Mouse (Mus musculus): Measurements from ENCODE around the gene Gm6993. TPM values are rescaled to one million over a fixed set of nuclear protein-coding genes. Genes with fewer than 3 reads are reported as not detected.

The Gm6993 gene
- polyA plus RNA-seq, 1 experiment from 2014 or later, result not detected

DNA sequence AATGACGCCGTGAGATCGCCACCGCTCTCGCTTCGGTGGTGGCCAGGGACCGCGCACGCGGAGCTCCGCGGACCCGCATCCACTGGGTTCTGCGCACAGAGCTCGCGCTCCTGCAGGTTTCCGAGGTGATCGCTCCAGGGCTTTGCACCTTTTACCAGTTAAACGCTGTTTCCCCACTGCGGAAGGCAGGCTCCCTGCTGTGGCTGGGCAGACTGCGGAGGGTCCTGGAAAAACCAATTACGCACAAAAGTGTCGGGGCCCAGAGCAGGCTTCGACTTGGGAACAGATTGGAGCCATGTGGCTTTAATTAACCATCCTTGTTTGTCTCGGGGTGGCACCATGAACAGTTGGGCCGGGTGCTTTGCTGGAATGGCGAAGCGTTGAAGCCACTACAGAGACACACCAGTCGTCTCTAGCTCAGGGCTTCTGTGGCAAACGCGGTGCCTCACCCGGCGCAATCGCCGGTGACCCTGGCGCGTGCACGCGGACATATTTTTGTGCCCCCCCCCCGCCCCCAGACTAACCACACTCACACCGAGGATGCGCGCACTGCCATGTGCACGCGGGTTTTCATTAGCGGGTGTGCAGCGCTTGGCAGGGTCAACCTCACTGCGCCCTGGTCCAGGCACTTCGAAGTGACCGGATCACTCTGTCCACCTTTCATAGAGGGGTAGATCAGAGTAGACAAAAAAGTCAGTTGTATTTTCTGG lies 25.3 kb downstream of the Gm6993 start:
- Histone ChIP-seq H3K36me3 (no peaks in the 10 kb centered on the region), H3K4me1 (peaks cover 19% of the 10 kb centered on the region), H3K4me2 (replicated peaks) (peak overlapping the region; percentile 78), H3K27me3 (peaks cover 54% of the 10 kb centered on the region), H3K9ac (peak overlapping the region; percentile 60), H3K4me3 (peak overlapping the region; percentile 43), H3K9me3 (replicated peaks) (no peaks in the 10 kb centered on the region), H3K27ac (no peak overlapping the region)
- no peak; the same call in 1 of the 2 replicates for ATAC-seq (ENCODE audit: low FRiP score)
- 1% methylated on average over 45 of the region's 50 CpGs for WGBS

GRCm38 (mm10) chr12:31266686-31267085 lies 26.1 kb downstream of the Gm6993 start:
- Histone ChIP-seq H3K4me2 (replicated peaks) (peak overlapping the region; percentile 78), H3K4me3 (peak overlapping the region; percentile 43), H3K9ac (peak overlapping the region; percentile 60; the same call in 1 of the 2 replicates), H3K9me3 (replicated peaks) (no peaks in the 10 kb centered on the region), H3K27me3 (peaks cover 54% of the 10 kb centered on the region), H3K27ac (no peak overlapping the region), H3K36me3 (no peaks in the 10 kb centered on the region), H3K4me1 (peaks cover 21% of the 10 kb centered on the region)
- 5% methylated on average over 15 of the region's 15 CpGs for WGBS
- no peak for ATAC-seq (ENCODE audit: low FRiP score)

DNA sequence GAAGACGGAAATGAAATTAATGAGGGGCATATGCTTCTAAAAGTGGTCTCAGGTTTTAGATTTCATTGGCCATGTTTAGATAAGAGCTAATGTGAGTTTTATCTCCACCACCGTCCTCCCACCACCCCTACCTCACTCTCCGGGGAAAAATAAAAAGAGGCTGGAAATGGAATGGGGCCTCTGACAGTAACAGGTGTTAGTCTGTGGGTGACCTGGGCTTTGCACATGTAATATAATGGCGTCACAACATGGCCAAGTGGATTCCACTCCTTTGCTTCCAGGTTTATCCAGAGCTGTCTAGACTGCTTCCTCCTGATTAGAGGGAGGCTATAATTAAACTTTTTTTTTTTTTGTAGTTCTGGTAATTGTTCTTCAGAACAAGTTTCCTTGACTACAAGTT lies 26.8 kb downstream of the Gm6993 start:
- Histone ChIP-seq H3K4me1 (peaks cover 27% of the 10 kb centered on the region), H3K36me3 (no peaks in the 10 kb centered on the region), H3K9ac (no peak overlapping the region), H3K27me3 (peaks cover 52% of the 10 kb centered on the region), H3K4me3 (no peak overlapping the region), H3K4me2 (replicated peaks) (peak overlapping the region; percentile 78), H3K27ac (no peak overlapping the region), H3K9me3 (replicated peaks) (no peaks in the 10 kb centered on the region)
- ATAC-seq (ENCODE audit: low FRiP score), result no peak
- 59% methylated on average over 4 of the region's 4 CpGs for WGBS

DNA sequence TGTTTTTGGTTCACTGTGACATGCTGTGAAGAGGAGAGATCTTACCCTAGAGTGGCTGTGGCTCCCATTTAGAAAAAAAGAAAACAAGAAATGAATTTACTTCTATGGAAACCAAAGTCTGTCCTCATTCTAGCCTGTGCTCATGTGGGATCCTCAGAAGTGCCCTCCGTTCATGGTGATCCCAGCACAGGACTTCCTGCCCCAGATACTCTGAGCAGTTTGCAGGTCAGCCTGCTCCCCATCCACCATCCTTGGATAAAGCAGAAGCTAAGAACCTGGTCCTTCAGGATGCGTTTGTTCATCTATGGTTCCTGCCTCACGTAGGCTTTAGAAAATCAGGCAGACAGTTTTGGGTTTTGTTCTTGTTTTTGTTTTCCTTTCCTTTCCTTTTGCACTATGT lies 27.7 kb downstream of the Gm6993 start:
- Histone ChIP-seq H3K4me1 (peaks cover 27% of the 10 kb centered on the region), H3K4me3 (no peak overlapping the region), H3K27ac (no peak overlapping the region), H3K4me2 (replicated peaks) (no peak overlapping the region), H3K36me3 (no peaks in the 10 kb centered on the region), H3K27me3 (peaks cover 43% of the 10 kb centered on the region), H3K9ac (no peak overlapping the region), H3K9me3 (replicated peaks) (no peaks in the 10 kb centered on the region)
- WGBS, result 74% methylated on average over 3 of the region's 3 CpGs
- ATAC-seq (ENCODE audit: low FRiP score), result no peak

DNA sequence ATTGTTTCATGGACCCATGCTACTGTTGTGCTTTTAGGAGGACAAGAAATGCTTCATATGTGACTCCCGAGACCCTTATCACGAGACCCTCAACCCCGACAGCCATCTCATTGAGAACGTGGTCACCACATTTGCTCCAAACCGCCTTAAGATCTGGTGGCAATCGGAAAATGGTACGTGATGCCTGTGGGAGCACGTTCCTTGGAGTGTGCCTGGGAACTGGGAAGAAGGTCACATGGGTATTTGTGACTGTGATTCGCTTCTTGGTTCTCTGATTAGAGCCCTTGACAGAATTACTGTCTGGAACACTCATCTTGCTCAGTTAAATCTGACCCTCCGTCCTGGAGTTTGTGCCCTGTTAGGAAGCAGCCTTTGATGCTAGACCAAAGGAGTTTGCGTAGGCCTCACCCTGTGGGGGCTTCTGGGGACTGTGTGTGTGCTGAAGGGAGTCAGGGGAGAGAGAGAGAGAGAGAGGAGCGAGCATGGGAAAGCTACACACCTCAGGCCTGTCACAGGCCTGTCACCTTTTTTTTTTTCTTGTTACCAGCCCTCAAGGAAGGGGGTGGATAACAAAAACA lies 28.5 kb downstream of the Gm6993 start:
- WGBS, result 75% methylated on average over 12 of the region's 12 CpGs
- Histone ChIP-seq H3K36me3 (no peaks in the 10 kb centered on the region), H3K9me3 (replicated peaks) (no peaks in the 10 kb centered on the region), H3K4me2 (replicated peaks) (no peak overlapping the region), H3K4me3 (no peak overlapping the region), H3K27me3 (peaks cover 38% of the 10 kb centered on the region), H3K9ac (no peak overlapping the region), H3K27ac (no peak overlapping the region), H3K4me1 (peaks cover 27% of the 10 kb centered on the region)
- ATAC-seq (ENCODE audit: low FRiP score), result no peak

DNA sequence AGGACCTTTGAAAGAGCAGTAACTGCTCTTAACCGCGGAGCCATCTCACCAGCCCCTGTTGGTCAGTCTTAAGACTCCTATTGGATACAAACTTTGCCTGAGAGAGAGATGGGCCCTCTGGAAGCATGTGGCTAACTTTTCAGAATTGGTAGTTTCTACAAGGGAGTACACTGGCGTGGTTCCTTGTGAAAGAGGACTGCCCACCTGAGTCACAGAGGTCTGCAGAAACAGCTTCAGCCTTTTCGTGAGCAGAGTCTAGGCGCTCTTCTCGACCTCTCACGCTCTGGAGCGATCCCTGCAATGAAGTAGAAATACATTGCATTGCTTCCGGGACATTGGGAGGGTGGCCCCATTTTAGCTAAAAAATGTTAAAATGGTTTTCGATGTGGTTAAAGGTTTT lies 29.8 kb downstream of the Gm6993 start:
- no peaks in the 10 kb centered on the region for H3K36me3 ChIP-seq
- peaks cover 17% of the 10 kb centered on the region for H3K4me1 ChIP-seq
- H3K4me3 ChIP-seq, result no peak overlapping the region
- no peak overlapping the region for H3K9ac ChIP-seq
- 92% methylated on average over 10 of the region's 10 CpGs for WGBS
- H3K27me3 ChIP-seq, result peaks cover 25% of the 10 kb centered on the region
- no peak overlapping the region for H3K27ac ChIP-seq
- H3K9me3 ChIP-seq (replicated peaks), result no peaks in the 10 kb centered on the region
- no peak for ATAC-seq (ENCODE audit: low FRiP score)
- H3K4me2 ChIP-seq (replicated peaks), result no peak overlapping the region

- Histone ChIP-seq H3K9me3 (replicated peaks) (no peaks in the 10 kb centered on the region), H3K27me3 (peaks cover 21% of the 10 kb centered on the region), H3K36me3 (no peaks in the 10 kb centered on the region), H3K4me1 (peaks cover 13% of the 10 kb centered on the region), H3K4me2 (replicated peaks) (no peak overlapping the region), H3K4me3 (no peak overlapping the region), H3K9ac (no peak overlapping the region), H3K27ac (no peak overlapping the region)
- ATAC-seq (ENCODE audit: low FRiP score), result no peak
- 74% methylated on average over 5 of the region's 5 CpGs for WGBS
Measured at GRCm38 (mm10) chr12:31270776-31271175, 30.2 kb downstream of the Gm6993 start.

DNA sequence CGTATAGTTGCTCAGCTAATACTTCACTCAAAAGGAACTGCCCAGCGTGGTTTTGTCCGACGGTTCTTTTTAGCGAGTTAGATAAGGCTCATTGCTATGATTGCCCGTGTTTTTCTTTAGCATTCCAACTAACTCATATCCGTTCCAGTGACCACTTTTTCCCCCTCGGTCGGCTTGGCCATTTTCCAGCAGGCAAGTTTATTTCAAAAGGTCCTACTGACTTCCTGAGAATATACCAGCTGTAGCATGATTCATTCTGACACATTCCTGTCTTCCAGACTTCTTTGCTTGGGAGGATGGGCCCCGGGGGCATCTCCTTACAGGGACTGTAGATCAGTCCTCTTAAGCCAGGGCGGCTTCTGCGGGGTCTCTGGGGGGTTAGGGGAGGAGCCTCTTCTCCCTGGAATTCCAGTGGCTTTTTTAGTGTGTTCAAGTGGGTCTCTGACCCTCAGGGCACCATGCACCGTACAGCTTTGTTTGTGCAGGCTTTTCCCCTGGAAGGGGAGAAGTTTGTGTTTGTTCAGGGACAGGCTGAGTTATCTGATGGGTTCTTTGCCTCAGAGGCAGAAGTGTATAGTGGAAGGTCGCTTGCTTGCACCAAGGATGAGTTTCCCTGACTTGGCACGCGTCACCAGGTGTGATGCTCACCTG lies 30.9 kb downstream of the Gm6993 start:
- H3K27me3 ChIP-seq, result peaks cover 14% of the 10 kb centered on the region
- no peak for ATAC-seq (ENCODE audit: low FRiP score)
- H3K9ac ChIP-seq, result no peak overlapping the region
- 55% methylated on average over 16 of the region's 16 CpGs for WGBS
- H3K4me1 ChIP-seq, result peaks cover 9% of the 10 kb centered on the region
- H3K27ac ChIP-seq, result no peak overlapping the region; the same call in 1 of the 2 replicates
- H3K36me3 ChIP-seq, result no peaks in the 10 kb centered on the region
- H3K4me3 ChIP-seq, result no peak overlapping the region
- H3K9me3 ChIP-seq (replicated peaks), result no peaks in the 10 kb centered on the region
- no peak overlapping the region for H3K4me2 ChIP-seq (replicated peaks)

DNA sequence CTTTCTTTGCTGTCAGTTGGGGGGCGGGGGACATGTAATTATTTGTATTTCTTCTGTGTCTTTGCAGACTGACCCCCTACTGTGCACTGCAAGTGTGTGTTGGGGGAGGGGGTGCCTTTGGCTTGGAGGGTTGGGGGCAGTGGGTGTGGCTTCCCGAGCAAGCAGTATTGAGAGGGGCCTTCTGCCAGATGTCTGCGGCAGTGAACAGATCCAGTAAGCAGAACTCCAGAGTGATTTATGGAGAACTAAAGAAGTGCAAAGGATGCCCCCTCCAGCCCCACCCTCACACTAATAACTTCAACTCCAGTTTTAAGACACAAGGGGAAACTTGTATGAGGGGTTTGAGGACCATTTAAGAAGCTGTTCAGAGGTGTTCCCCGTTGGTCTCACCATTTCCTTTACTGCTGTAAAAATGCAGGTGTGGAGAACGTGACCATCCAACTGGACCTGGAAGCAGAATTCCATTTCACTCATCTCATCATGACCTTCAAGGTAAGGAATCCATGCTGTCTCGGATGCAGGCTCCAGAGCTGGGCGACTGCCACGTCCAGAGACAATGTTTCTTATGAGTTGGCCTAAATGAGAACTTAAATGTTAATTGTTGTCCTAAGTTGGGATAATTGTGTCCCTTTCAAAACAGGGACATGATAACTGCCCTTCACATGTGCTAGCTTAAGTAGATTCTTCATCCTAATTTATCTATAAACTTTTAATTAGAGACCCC lies 31.6 kb downstream of the Gm6993 start:
- no peaks in the 10 kb centered on the region for H3K36me3 ChIP-seq
- no peaks in the 10 kb centered on the region for H3K9me3 ChIP-seq (replicated peaks)
- H3K4me1 ChIP-seq, result peaks cover 9% of the 10 kb centered on the region
- peaks cover 7% of the 10 kb centered on the region for H3K27me3 ChIP-seq
- ATAC-seq (ENCODE audit: low FRiP score), result no peak
- WGBS, result 65% methylated on average over 8 of the region's 8 CpGs
- no peak overlapping the region for H3K4me2 ChIP-seq (replicated peaks)
- no peak overlapping the region for H3K9ac ChIP-seq
- no peak overlapping the region for H3K27ac ChIP-seq
- no peak overlapping the region for H3K4me3 ChIP-seq

DNA sequence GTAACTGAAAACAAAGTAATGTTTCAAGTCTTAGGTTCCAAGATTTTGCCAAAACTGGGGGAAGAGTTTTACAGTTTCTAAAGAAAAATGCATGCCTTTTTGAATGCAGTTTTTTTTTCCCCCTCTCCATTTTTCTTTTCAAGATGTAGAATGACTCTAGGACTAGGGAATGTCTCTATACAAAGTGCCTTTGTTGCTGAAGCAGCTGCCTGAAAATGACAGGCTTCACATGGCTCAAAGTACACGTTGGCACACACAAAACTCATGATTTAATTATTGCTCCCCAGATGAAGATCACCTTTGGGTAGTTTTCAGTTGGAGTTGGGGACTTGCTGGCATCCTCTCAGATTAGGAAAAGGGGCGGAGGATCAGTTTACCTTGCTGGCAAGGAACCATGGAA lies 32.3 kb downstream of the Gm6993 start:
- Histone ChIP-seq H3K27ac (no peak overlapping the region), H3K4me2 (replicated peaks) (no peak overlapping the region), H3K4me1 (peaks cover 9% of the 10 kb centered on the region), H3K9me3 (replicated peaks) (no peaks in the 10 kb centered on the region), H3K9ac (no peak overlapping the region), H3K27me3 (peaks cover 1% of the 10 kb centered on the region), H3K36me3 (no peaks in the 10 kb centered on the region), H3K4me3 (no peak overlapping the region)
- no peak for ATAC-seq (ENCODE audit: low FRiP score)
- 66% methylated on average over 2 of the region's 2 CpGs for WGBS

GRCm38 (mm10) chr12:31273646-31274045 lies 33.1 kb downstream of the Gm6993 start:
- no peaks in the 10 kb centered on the region for H3K36me3 ChIP-seq
- no peak overlapping the region for H3K4me2 ChIP-seq (replicated peaks)
- H3K27ac ChIP-seq, result no peak overlapping the region
- H3K27me3 ChIP-seq, result no peaks in the 10 kb centered on the region; the same call in 1 of the 2 replicates
- ATAC-seq (ENCODE audit: low FRiP score), result no peak
- H3K4me1 ChIP-seq, result peaks cover 9% of the 10 kb centered on the region
- 92% methylated on average over 7 of the region's 7 CpGs for WGBS
- no peaks in the 10 kb centered on the region for H3K9me3 ChIP-seq (replicated peaks)
- H3K4me3 ChIP-seq, result no peak overlapping the region
- H3K9ac ChIP-seq, result no peak overlapping the region

- H3K4me3 ChIP-seq, result no peak overlapping the region
- no peak overlapping the region for H3K4me2 ChIP-seq (replicated peaks)
- no peaks in the 10 kb centered on the region for H3K9me3 ChIP-seq (replicated peaks)
- ATAC-seq (ENCODE audit: low FRiP score), result no peak
- H3K27me3 ChIP-seq, result no peaks in the 10 kb centered on the region; the same call in 1 of the 2 replicates
- WGBS, result 88% methylated on average over 10 of the region's 10 CpGs
- no peak overlapping the region for H3K27ac ChIP-seq
- H3K36me3 ChIP-seq, result no peaks in the 10 kb centered on the region
- H3K4me1 ChIP-seq, result peaks cover 9% of the 10 kb centered on the region
- H3K9ac ChIP-seq, result no peak overlapping the region
Measured at GRCm38 (mm10) chr12:31275411-31275810, 34.8 kb downstream of the Gm6993 start.

Measured in hindbrain, embryonic 12.5 days (tissue).